Mouse (Mus musculus): ENCODE measurements at regions not wholly inside any gene's neighbourhood (a gene's known extent, or its start where the extent isn't known, plus 50 kb on each side); places are given as distances from the start of the nearest gene placed in this dataset.
"Not testable (repeated sequence)": the region's sequence is repeated elsewhere in the genome, so short reads cannot be mapped to it uniquely, and the experiment has no call there.

DNA sequence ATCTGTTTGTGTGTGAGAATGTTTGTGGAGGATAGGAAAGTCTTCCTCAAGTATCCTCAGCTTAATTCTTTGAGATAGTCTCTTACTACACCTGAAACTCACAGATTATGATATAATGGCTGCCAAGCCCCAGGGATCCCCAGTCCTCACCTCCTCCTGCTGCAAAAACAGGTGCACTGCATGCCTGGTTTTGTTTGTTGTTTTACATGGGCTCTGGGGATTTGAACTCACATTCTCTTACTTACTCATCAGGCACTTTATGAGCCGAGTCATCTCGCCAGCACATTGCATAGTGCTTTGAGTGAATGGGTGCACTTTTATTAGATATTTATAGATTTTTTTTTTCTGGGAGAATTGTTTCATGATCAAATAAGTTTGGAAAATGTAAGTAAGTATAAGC lies 56.3 kb downstream of the Mterf1b start:
- DNase-seq: no peak

DNA sequence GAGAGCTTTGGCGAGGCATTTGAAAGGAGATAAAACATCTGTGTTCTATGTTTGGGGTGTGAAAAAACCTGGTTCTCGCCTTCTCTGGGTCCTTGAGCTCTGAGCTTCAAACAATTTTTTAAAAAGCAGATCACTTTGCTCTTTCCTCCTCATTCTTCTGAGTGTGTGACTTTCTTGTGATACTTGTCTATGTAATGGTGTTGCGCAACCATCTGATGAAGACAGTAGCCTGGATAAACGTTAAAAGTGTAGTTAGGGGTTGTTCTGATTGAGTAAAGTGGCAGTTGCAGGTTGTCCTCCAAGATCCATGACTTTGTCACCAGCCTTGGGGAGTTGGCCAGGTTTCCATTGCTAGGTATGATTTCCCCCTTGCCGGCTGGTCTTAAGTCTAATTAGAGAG lies 62.1 kb downstream of the Mterf1b start:
- DNase-seq: not testable (repeated sequence)

DNA sequence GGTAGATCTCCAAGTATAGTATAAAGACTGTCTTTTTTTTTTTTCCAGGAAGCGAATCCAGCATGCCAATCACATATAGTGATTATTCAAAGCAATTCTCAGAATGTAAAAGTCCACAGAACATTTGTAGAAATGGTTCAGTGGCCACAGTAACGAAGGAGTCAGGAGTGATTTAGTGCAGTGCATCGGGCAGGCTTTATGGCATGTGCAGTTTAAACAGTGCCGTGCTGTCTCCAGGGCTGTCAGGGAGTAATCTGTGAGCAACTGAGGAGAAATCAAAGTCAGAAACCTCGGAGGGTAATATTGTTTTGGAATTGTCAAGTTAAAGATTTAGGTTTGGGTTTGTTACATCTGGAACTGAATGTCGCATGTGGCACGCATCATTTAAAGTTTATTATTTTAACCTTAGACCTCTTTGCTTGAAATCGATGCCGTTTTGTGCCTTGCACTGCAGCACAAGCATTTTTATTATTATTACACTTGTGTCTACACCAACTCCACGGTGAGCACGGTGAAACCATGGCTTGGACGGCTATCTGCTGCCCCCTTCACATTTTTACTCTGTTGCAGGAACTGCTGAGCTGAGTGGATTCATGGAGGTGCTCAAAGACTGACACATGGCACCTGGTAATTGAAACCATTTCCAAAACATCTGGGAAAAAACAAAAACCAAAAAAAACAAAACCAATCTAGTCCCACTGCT lies 65.0 kb downstream of the Mterf1b start:
- DNase-seq: no peak

DNA sequence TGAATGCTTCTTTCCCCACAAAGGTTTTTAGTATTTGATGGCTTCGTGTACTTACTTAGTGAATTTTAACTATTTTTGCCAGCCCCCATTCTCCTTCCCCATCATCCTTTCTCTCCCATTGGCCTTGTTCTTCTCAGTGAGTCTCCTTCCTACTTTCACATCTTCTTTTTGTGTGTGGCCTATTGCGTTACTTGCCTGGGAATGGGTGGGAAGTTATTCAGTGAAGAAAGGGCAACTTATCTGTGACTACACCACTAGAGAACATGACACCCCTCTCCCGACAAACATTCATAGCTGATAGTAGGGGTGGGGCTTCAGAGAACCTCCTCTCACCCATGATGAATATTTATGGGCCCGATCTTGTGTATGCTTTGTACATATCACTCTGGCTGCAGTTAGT lies 67.1 kb downstream of the Mterf1b start:
- no peak for DNase-seq

DNA sequence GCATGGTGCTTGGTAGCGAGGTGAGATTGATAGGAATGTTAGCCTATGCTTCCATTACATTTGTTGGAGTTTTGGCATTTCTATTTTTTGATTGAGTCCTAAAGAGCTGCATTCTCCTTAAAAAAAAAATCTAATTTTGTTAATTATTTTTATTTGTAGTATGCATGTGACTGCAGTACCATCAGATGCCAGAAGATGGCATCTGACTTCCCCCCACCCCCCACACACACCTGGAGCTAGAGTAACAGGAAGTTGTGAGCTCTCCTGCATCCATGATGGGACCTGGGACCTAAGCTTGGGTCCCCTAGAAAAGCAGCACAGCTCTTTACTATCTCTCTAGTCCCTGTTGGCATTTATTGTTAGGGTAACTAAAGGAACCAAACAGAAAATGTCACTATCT lies 70.5 kb downstream of the Mterf1b start:
- DNase-seq: no peak

DNA sequence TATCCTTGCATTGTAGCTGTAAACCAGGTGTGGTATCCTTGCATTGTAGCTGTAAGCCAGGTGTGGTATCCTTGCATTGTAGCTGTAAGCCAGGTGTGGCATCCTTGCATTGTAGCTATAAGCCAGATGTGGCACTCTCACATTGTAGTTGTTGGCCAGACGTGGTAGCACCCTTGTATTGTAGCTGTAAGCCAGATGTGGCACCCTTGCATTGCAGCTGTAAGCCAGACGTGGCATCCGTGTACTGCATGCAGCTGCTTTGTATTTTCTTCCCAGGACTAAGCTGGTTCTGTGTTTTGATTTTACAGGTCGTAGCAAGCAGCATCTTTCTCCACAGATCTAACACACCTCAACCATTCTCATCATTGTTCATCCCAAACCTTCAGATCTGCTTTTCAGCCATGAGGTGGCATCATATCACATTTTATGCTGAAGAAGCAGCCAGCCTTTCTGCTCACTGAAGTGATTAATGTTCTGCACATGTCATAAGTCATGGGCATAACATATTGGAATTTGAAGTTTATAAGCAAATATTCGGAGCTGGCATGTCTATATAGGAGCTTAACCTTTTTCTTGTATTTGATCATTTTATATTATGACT lies 71.5 kb downstream of the Mterf1b start:
- no peak for DNase-seq

DNA sequence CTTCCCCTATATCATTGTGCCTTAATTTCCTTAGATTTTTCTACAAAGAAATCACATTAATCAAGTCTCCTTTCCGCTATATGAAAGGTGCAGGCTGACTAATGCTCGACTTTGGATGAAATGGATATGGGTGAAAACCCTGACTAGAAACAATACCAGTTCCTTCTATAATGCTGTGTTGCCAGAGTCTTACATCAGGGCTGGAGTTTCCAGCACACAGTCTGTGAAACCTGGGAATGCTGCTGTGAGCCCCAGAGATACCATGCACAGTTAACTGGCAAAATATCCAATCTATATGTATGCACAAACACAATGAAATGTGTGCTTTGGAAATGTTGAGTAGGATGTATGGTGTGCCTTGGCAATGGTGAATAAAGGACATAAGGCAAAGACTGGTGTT lies 75.5 kb downstream of the Mterf1b start:
- no peak for DNase-seq

DNA sequence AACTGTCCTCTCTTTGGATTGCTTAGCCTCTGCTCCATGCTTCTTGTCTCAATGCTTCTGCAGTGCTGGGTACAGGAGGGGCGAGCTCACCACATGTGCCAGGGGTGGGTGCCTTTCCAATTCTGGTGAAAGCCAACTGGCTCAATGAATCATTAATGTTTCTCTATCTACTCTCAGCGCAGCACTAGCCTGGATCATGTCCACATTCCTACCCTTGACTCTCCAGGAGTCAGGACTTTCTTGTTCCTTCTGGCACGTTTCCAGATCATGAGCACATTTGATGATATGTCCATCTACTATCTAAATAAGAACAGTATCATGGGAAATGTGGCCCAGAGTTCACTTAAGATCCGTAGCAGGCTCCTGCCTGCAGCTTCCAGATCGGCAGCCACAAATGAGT lies 80.8 kb downstream of the Mterf1b start:
- no peak for DNase-seq

DNA sequence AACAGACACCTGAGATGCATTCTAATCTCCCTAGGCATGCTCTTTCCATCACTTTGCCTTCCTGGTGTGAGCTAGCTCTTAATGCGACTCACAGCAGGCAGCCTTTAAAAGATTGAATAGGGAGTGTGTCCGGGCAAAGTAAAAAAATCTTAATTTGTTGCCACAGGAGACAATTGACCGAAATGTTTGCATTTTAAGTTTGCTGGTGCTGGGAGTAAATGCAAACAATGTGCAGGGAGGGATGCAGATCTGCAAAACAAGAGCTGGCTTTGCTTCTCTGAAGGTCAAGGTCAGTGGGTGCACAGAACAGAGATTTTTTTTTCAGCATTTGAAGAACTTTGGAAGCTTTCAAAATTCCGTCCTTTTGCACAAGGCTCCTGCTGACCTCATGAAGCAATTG lies 111.4 kb downstream of the Mterf1b start:
- DNase-seq: no peak

DNA sequence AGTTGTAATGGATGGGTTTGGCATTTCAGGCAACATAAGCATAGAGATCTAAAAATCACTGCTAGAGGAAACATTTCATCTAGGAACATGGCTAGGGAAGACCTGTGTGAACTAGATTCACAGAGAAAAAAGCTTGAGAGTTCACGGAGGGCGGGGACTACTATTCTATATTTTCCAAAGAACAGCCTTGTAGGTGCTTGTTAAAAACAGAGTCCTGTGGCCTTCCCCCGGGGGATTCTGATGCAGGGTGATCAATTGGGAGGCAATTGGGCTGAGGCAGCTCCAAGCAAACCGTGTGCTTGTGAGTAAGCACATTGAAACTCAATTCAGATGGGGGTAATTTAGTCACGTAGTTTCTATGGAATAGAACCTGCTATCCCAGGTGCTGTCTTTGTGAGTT lies 112.0 kb downstream of the Mterf1b start:
- DNase-seq: no peak

DNA sequence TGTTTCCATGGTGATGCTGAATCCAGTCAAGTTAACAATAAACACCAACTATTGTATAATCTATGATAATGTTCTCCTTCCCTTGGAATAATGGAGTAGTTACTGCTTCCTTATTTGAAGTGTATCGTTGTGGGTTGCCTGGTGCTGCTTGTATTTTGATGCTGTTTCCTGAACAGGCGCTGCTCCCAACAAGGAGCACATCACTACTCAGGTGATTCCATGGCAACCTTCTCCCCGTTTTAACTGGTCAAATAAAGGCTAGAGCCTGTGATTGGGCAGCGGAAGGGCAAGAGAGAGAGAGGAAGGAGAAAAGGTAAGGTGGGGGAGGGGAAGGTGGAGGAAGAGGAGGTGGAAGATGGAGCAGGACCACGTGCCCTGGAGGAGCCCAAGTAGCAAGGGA lies 116.3 kb downstream of the Mterf1b start:
- DNase-seq: no peak

DNA sequence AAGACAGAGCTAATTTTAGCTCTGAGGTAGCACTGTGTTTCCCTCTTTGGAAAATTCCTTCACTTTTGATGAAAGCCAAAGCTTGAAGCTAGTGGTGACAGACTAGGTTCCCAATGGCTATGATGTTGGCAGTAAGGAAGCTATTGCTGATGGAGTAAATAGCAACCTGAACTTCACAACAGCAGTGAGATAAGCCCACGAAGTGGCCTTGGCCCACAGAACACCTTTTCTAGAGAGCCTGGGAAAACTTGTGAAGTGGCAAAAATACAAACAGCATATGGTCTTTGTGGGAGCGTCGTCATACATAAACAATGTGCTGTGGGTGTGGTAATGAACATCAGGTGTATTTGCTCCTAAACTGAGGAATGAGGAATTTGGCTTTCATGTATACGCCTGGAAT lies 119.0 kb downstream of the Mterf1b start:
- no peak for DNase-seq

DNA sequence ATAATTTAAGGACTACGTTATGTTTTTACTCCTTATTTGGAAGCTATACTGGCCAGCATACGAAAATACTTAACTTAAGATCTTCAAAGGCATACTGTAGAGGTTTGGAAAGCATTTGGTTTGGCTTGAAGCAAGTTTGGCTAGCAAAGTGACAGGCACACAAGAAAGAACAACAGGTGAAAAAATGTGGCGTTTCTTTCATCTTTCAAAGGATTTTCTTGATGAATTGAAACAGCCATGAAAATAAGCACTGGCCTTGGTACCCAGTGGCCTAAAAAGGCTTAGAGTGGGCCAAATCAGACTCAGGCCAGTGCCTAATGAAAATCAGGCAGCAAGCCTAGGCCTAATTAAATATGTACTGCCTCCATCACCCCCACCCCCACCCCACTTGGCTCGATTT lies 119.4 kb downstream of the Mterf1b start:
- no peak for DNase-seq

DNA sequence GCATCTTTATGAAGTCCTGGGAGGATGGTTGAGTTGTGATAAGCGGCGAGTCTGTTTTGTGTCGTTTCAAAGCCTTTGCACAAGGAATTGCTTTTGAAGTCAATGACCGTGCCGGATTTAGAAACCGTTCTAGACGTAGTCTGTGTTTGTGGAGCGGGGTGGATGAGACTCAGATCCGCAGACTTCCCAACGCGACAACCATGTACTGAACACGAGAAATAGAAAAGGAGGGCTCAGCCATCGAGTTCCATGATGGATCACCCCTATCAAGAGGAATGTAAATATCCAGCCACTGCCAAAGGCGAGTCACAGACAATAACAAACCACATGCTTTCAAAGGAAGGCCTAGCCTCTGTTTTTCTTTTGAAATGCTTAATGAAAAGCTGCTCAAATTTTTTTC lies 120.5 kb downstream of the Mterf1b start:
- peak; percentile 77 for DNase-seq

DNA sequence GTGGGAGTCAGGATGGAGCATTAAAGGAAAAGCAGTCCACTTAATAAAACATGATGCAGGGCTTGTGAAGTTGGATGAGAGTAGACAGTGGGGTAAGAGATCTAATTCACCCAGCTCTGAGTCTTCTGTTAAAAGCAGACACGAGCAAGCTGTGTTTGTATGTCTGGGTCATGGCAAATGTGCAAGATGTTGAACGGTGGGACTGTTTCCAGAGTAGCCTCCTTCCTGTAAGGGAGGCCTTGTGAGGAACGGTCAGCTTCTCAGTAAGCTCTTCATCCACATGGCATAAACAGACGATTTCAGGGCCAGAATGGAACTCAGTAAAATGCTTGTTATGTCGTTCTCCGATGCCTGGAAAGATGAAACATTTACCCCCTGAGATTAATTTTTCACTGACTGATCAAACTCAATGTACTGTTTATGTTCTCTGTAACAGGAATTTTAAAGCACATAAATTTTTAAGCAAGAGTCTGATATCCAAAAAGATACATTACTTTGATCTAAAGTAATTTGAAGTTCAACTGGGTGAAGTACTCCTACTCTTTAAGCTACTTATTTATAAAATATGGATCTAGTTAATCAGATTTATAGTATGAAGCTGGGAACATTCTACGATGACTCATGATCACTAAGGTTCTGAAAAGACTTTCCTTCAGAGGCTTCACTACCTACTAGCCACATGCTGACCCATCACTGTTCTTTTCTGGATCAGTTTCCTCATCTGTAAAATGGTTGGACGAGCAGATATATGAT lies 130.6 kb downstream of the Mterf1b start:
- DNase-seq: peak; percentile 92

DNA sequence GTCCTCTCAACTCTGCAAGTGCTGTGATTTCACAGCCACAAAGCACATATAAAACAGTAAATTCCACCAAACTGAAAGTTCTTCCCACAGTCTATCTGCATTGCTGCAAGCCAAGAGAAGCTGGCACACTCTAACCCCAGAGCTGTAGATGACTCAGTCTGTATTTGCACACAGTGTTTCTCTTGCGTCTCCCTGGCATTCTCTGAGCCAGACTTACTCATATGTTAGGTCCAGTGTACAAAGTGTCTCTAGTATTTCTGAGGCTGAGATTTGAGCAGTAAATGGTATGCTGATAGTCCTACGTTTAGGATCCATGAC lies 131.2 kb downstream of the Mterf1b start:
- peak; percentile 95 for DNase-seq

DNA sequence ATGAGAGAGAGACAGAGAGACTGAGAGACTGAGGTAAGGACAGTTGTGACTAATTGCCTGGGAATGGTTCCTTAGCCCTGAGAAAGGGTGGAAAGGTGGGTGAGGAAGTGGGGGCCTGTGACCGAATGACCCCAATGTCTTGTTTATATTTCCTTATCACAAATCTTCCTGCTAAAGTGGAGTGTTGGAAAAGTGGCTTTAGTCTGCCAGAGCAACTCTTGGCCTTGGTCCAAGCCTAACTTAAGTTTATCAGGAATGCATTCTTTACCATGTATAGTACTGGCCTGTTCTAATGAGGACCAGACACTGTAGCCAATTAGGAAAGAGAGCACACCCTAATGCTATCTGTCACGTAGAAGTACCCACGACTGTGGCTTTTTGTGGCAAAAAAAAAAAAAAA lies 133.6 kb downstream of the Mterf1b start:
- peak; percentile 84 for DNase-seq

DNA sequence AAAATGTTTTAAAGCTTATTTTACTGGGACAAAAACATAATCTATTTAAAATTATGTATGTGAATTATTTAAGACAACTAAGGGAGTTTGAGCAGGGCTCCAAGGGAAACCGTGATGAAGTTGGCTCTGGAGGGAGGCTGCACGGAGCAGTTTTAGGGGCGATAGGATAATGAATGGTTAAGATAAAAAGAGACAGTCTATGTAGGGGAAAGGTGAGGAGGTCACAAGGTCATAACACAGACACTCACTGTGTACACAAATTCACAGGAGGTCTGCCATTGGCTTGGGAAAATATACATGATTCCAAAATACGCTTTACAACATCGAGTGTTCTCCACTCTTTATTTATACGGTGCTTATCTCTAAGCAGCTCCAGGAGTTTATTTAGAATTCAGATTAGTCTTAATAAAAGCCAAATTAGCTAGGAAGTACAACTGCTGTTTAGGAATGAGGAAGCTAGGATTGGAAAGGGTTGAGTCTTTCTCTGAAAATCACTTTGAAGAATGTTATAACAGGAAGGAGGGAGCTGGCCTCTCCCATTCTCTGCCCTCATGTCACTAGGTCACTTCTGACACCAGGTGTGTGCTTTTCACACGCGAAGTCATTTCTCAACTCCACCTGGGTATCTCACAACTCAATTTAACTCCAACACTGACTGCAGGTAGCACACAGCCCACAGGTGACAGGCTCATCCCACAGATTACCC lies 134.3 kb downstream of the Mterf1b start:
- DNase-seq: peak; percentile 78

DNA sequence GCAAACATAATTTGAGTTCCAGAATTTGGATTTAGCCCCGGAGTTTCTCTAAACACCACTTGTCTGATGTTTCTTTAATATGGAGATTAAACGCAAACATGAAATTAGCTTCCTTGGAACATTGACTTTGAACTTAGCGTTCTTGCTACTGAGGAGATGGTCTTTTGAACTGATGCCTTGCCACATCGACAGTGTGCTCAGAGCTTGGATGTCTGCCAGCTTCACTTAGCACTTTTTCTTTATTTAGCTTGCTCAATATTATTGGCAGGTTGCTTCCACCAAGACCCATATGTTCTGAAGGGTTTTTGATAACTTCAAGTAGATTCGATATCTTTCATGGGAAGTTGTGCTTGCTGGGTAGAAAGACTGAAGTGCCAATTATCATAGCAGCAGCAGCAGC lies 143.5 kb downstream of the Mterf1b start:
- DNase-seq: no peak

DNA sequence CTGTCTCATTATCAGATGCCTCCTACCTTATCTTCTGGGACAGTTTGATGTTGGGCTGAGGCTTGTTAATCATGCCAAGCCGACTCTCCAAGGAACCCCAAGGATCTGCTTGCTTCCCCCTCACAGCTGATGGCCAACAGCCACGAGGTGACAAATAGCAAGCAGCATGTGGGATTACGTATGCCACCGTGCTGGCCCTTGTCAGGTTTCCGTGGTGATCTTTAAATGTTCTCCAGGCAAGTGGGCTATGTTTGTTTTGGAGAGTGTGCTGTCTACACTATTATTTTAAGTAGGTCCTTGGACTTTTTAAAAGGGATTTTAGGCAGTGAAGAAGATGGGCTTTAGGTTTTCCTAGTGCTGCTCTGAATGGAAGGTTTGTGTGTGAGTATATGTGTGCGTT lies 149.8 kb downstream of the Mterf1b start:
- DNase-seq: peak; percentile 50

DNA sequence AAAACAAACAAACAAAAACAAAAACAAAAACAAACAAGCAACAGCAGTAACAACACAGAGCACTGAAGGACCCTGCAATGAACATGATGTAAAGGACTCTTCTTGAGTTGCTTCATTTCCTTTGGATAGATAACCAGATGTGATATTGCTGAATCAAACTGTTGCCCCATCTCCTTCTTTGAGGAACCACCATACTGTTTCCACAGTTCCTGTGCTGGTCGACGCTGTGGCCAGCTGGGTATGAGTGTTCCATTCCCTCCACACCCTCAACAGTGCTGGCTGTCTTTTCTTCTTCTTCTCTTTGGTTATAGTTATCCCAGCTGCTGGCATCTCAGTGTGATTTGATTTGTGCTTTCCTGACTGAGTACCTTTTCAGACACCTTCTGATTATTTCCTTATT lies 152.3 kb downstream of the Mterf1b start:
- DNase-seq: no peak

DNA sequence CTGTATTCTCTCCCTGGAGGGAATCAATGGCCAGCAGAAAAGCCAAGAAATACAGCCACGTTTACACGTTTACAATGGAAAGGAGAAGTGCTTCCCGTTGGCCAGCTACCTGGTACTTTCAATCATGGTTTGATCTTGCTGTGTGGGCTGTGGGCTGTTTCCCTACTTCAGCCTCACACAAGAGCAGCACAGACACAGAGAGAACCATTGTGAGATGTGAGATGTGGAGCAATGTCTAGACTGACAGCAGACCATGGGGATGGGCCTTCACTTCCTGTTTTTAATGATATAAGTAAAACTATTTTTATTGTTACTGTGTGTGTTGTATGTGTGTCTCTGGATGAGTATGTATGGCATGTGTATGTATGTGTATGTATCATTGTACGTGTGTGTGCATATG lies 156.2 kb downstream of the Mterf1b start:
- peak; percentile 28 for DNase-seq

DNA sequence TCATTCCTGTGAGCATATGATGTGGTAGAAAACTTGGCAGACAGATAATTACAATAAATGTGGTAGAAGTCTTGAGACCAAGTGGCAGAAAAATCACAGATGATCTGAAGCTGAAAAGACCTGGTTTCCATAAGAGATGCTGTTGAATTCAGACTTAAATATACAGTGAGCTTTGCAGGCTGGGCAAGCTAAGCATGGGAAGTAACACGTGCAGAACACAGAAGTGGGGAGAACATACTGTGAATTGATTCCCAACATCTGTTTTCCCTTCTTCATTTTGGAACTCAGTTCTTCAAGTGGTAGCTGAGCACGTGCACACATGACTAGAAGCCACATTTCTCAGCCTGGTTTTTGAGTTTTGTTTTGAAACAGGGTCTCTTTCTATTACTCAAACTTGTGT lies 157.8 kb downstream of the Mterf1b start:
- no peak for DNase-seq
